Mouse (Mus musculus): Measurements from ENCODE around the gene Zfp934.
"Not testable (repeated sequence)": the region's sequence is repeated elsewhere in the genome, so short reads cannot be mapped to it uniquely, and the experiment has no call there.

Gene Zfp934

DNA sequence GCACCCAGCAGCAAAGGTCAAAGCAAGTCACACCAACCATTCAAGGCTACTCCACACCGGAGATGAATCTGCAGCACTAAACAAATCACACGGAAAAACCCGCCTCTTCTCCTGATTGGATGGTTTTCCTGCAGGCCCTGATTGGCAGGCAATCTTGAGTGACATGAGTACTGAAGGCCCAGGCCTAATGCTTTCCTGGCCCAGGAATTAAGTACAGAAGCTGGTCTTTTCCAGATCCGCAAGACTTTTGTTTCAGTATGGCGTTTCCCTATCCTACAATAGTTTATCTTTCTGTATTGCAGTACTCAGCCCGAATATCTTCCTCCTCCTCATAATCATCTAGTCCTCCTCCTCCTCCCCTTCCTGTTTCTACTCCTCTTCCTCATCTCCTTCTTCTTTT, at the start of gene Zfp934:
Gene Zfp934 (minus strand): TSS at position 101 of the 400 bp plus-strand sequence.
- DNase-seq (ENCODE audit: low spot score in 2 of 2), result not testable (repeated sequence)

- DNase-seq (ENCODE audit: low spot score in 2 of 2), result not testable (repeated sequence)
Measured at GRCm38 (mm10) chr13:62617449-62617848, 46.5 kb upstream of the Zfp934 start.

- peak; percentile 22 to 23 for DNase-seq (ENCODE audit: low spot score in 2 of 2)
Measured at GRCm38 (mm10) chr13:62561696-62562095, 9.3 kb downstream of the Zfp934 start.

DNA sequence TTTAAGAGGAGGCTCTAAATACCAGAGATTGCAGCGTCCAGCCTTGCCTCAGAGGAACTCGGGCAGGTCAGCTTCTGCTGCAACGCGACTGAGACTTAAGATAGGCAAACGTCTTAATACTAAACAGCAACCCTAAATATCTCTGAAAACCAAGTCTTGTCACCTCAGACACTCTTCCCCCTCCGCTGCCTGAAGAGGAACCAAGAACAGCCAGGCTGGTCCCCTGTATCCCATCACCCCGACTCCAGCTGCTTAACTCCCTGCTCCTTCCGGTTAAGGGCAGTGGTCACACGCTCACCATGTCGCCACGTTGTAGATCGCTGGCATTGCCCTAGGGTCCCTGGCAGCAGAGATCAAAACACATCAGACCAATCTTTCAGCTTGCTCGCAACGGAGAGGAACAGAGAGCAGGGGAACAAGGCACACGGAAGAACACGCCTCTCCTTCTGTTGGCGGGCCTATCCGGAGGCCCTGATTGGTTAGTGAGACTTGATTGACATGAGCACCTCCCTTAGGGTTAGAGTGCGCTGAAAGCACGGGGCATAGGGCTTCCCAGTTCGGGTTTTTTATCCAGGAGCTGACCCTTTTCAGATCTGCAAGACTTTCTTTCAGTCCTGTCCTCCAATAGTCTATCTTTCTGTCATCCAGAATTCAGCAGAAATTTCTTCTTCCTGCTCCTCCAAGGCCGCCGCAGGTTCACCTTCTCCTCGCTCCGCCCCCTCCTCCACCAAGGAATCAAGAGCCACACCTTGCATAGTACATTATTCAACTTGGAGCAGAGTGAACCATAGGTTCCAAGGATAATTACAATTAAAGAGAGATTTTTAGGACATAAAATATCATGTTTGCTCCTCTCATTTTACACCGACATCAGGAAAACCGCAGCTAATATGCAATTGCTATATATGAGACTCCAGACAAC, 12.5 kb downstream of the Zfp934 start, which contains the start of gene Zfp935:
Gene Zfp935 (minus strand): TSS at position 323 of the 922 bp plus-strand sequence.
- DNase-seq (ENCODE audit: low spot score in 2 of 2), result peak; percentile 78 to 81

DNA sequence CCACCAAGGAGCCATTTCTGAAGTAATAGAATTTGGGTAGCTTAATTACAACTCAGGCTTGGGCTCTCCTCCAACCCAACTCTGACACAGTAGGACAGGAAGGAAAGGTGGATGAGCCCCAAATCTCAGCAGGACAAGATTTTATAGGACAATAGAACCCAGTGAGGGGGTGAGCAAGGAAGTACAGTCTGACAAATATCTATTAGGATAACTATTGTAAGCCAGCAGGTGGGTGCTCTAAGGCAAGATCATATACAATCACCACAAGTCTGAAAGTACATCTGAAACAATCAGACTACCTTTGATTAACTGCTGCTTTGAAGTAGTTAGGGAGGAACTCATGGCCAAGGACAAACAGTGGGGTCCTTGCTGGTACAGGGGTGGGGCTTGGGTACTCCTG, 40.9 kb downstream of the Zfp934 start:
- DNase-seq (ENCODE audit: low spot score in 2 of 2), result not testable (repeated sequence)

DNA sequence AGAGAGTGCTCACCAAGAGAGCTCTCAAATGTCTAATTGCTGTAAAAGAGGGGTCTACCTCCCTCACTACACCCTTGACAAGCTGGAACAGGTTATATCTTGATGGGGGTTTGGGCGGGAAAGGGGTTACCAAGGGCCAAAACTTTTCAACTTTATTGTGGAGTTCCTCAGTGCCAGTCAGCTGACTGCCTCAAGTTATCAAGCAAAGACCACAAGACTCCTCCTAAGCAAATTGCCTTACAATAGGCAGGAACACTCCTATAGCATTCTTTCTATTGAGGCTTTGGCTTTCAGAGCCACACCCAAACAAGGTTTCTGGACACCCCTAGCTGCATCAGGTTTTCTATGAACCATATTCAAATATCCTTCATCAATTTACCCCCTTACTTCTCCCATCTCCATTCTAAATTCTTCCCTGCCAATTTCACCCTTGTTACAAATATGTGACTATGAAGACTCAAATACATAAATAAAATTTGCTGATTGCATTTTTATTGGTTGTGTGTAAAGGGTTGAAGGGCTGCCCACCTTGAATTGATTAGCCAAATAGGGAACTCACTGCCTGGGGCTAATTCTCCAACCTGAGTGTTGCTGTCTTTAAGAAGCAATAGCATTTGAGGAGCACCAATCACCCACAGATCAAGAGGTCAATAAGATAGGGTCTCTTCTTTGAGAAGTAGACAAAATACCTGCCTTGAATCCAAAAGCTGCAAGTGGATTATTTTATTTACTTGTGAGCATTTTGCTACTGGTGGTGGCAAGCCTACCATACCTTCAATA, 60.2 kb downstream of the Zfp934 start:
- DNase-seq (ENCODE audit: low spot score in 2 of 2), result not testable (repeated sequence)

DNA sequence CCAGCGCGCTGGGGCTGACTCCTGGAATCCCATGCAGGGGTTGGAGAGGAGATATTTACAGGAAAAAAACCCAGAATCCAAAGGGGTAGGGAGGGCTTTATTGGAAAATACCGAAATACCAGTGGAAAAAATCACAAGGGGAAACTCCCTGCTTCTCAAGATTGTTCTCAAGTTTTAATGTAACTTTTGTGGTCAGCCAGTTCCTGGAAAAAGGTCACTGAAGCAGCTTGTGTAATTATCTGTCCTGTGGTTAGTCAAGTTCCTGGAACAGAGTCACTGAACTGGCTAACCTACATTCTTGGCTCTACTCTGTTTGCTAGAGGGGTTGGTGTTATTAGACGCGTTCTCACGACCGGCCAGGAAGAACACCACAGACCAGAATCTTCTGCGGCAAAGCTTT, 98.3 kb downstream of the Zfp934 start:
- not testable (repeated sequence) for DNase-seq (ENCODE audit: low spot score in 2 of 2)

- DNase-seq (ENCODE audit: low spot score in 2 of 2), result not testable (repeated sequence)
Measured at GRCm38 (mm10) chr13:62469947-62470346, 101.1 kb downstream of the Zfp934 start.

GRCm38 (mm10) chr13:62466424-62467334, 104.3 kb downstream of the Zfp934 start, which contains the start of gene Gm49359:
TSS of gene Gm49359 (minus strand) at chr13:62466832.
- peak; percentile 94 to 96 for DNase-seq (ENCODE audit: low spot score in 2 of 2)
